Mouse (Mus musculus): ENCODE results near the gene 4930503B20Rik.

DNA sequence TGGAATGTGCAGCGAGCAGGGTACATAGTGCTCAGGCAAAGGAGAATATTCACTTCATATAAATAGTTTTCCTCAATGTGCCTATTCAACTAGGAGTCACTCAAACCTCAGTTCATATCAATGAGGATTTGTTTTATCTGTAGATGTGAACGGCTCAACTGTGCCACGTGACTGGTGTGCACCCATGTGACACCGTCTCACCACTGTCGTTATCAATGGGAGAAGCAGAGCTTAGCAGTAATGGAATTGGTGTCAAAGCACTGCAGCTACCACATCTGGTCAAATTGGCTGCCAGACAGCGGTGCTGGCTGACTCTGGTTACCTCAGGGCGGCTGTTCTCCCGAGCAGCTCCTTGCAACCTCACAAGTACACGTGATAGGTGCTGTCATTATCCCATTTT, 46.5 kb downstream of the 4930503B20Rik start:
- TF ChIP-seq CTCF (IDR thresholded peaks at IDR 0.05; ENCODE audit: extremely low read depth, insufficient read depth, insufficient read length, insufficient replicate concordance) (no peak), POLR2A (IDR thresholded peaks at IDR 0.05; ENCODE audit: low read depth, low read length) (no peak)

Measured in spleen, adult 2 months (tissue).